Comparison of ENCODE assay signal across 18 mouse cellular contexts in the genomic region with DNA sequence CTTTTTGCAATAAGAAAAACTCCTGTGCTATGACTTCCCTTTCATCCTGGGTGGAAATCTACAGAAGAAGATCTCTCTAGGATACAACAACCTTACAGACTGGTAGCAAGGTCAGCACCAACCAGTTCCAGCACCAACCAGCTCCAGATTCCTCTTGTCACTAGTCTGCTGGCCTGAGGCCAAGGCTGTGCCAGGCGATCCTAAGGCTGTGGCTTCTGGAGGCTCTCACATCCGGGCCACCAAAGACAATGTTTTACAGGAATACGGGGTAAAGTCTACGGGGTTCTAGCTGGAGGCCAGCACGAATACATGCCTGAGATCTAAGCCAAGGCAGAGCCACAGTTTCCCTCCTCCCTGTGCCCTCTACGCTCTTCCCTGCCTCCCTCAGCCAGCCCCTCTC. TPM values are rescaled to one million over a fixed set of nuclear protein-coding genes. Genes with fewer than 3 reads are reported as not detected.
DNase-seq lines count a peak whose midpoint lies in the region; ATAC-seq lines count a peak whose summit lies in the region.
"Had no signal": no experiment of that assay in that cellular context is flagged by ENCODE, and none has a peak within 500 bp of the region (broad histone marks: within the 10 kb centered on the region; RNA-seq: fewer than 3 reads in every experiment).

No protein-coding gene starts in this region.

- 85% methylated on average over 6 of the region's 6 CpGs for WGBS in forebrain, embryonic 12.5 days
- WGBS in forebrain, embryonic 15.5 days: 63% methylated on average over 6 of the region's 6 CpGs
- 63% methylated on average over 6 of the region's 6 CpGs for WGBS in embryonic facial prominence, embryonic 13.5 days

- H3K9me3 ChIP-seq in forebrain, embryonic 12.5 days: no peaks in the 10 kb centered on the region
- H3K9me3 ChIP-seq in forebrain, embryonic 15.5 days: no peaks in the 10 kb centered on the region
- H3K9me3 ChIP-seq in embryonic facial prominence, embryonic 13.5 days: no peaks in the 10 kb centered on the region
- H3K9me3 ChIP-seq: heart, embryonic 10.5 days; liver, embryonic 12.5 days; lung, embryonic 15.5 days had no signal

- no peaks in the 10 kb centered on the region for H3K36me3 ChIP-seq in forebrain, embryonic 12.5 days (replicated peaks)
- H3K36me3 ChIP-seq in forebrain, embryonic 15.5 days: no peaks in the 10 kb centered on the region
- no peaks in the 10 kb centered on the region for H3K36me3 ChIP-seq in embryonic facial prominence, embryonic 13.5 days
- H3K36me3 ChIP-seq: G1E; heart, embryonic 10.5 days; liver, embryonic 12.5 days; lung, embryonic 15.5 days had no signal

- peaks cover 60% of the 10 kb centered on the region for H3K4me1 ChIP-seq in forebrain, embryonic 12.5 days
- H3K4me1 ChIP-seq in forebrain, embryonic 15.5 days: peaks cover 31% of the 10 kb centered on the region
- H3K4me1 ChIP-seq in embryonic facial prominence, embryonic 13.5 days: peaks cover 64% of the 10 kb centered on the region
- H3K4me1 ChIP-seq: liver, embryonic 12.5 days had no signal

- peak; percentile 61 for DNase-seq in left cerebral cortex, postnatal 4 days
- DNase-seq in left cerebral cortex, postnatal 25 days (ENCODE audit: low spot score in 2 of 2): no peak
- peak; percentile 77 for DNase-seq in kidney, postnatal 14 days
- no peak for DNase-seq in layer of hippocampus, adult 9-10 months (ENCODE audit: low spot score)
- DNase-seq: adrenal gland, postnatal 36 days; gastrocnemius, postnatal 36 days; layer of hippocampus, adult 9-11 months; thymus, postnatal 14 days had no signal

- no peak for ATAC-seq in forebrain, embryonic 12.5 days (ENCODE audit: low FRiP score)
- ATAC-seq in forebrain, embryonic 15.5 days (replicated peaks): no peak
- ATAC-seq in embryonic facial prominence, embryonic 13.5 days (ENCODE audit: insufficient number of reproducible peaks, insufficient read depth, low FRiP score, low TSS enrichment, low read depth): no peak
- ATAC-seq: inflammation-experienced regulatory T-cells, adult 6 months; liver, embryonic 12.5 days had no signal

- intact Hi-C loops in left cerebral cortex, postnatal 4 days (cut with DNase I): no loop called here
- intact Hi-C loops in left cerebral cortex, postnatal 25 days (cut with DNase I): loop anchor here (5.0 kb wide), 1 partner anchor 72 kb away; no protein-coding TSS in a partner anchor

- H3K27me3 ChIP-seq in forebrain, embryonic 12.5 days: peaks cover 55% of the 10 kb centered on the region
- H3K27me3 ChIP-seq in forebrain, embryonic 15.5 days: peaks cover 6% of the 10 kb centered on the region; the same call in 1 of the 2 replicates
- peaks cover 35% of the 10 kb centered on the region for H3K27me3 ChIP-seq in embryonic facial prominence, embryonic 13.5 days

- 0 out of 2 replicates have a peak overlapping the region, but pooled peaks have one; percentile 13 for H3K27ac ChIP-seq in forebrain, embryonic 12.5 days
- no peak overlapping the region for H3K27ac ChIP-seq in forebrain, embryonic 15.5 days (replicated peaks)
- peak overlapping the region; percentile 60 for H3K27ac ChIP-seq in embryonic facial prominence, embryonic 13.5 days
- H3K27ac ChIP-seq: heart, embryonic 10.5 days; liver, embryonic 12.5 days; lung, embryonic 15.5 days had no signal

- H3K4me2 ChIP-seq in forebrain, embryonic 12.5 days: no peak overlapping the region
- H3K4me2 ChIP-seq in forebrain, embryonic 15.5 days (replicated peaks): no peak overlapping the region
- H3K4me2 ChIP-seq in embryonic facial prominence, embryonic 13.5 days: no peak overlapping the region
- H3K4me2 ChIP-seq: liver, embryonic 12.5 days; lung, embryonic 15.5 days had no signal

- H3K4me3 ChIP-seq in forebrain, embryonic 12.5 days (replicated peaks): no peak overlapping the region
- H3K4me3 ChIP-seq in forebrain, embryonic 15.5 days: no peak overlapping the region
- H3K4me3 ChIP-seq in embryonic facial prominence, embryonic 13.5 days: no peak overlapping the region
- H3K4me3 ChIP-seq: heart, embryonic 10.5 days; liver, embryonic 12.5 days; lung, embryonic 15.5 days had no signal

- H3K9ac ChIP-seq in forebrain, embryonic 12.5 days: no peak overlapping the region
- H3K9ac ChIP-seq in forebrain, embryonic 15.5 days (replicated peaks): no peak overlapping the region
- 0 out of 2 replicates have a peak overlapping the region, but pooled peaks have one; percentile 22 for H3K9ac ChIP-seq in embryonic facial prominence, embryonic 13.5 days
- H3K9ac ChIP-seq: liver, embryonic 12.5 days; lung, embryonic 15.5 days had no signal

RNA-seq across cellular contexts. Expression of gene Wscd2, which starts 25.4 kb away (rescaled TPM):
- polyA plus RNA-seq in forebrain, embryonic 12.5 days (2016; fragmentation: Nextera tagmentation; extraction: Ambion mirVana): 8.4 and 8.7 TPM in 2 replicates
- polyA plus RNA-seq in forebrain, embryonic 15.5 days (2015; fragmentation: Nextera tagmentation; extraction: Ambion mirVana): 7.9 and 8.4 TPM in 2 replicates
- total RNA-seq in left cerebral cortex, postnatal 4 days (2021): 10 to 100 TPM; 39.4 to 43.9 TPM
- 10 to 100 TPM; 56.0 to 67.5 TPM for total RNA-seq in left cerebral cortex, postnatal 25 days (2021)
- 12.5 and 14.6 TPM in 2 replicates for polyA plus RNA-seq in embryonic facial prominence, embryonic 13.5 days (2015; fragmentation: Nextera tagmentation; extraction: Ambion mirVana)
- total RNA-seq: hematopoietic stem cell, adult 5-6 weeks; megakaryocyte progenitor cell, adult 5-6 weeks had no signal
- polyA plus RNA-seq: G1E had no signal

Comparison
In these comparisons a context has a peak if more than half of its experiments do, and no peak if none do; other contexts are left out.
1. DNase-seq: peak in left cerebral cortex, postnatal 4 days (single experiment) and kidney, postnatal 14 days (single experiment); none in left cerebral cortex, postnatal 25 days (0 of 2) and layer of hippocampus, adult 9-10 months (single experiment).